Mouse (Mus musculus) lung, postnatal 25 days (tissue): ENCODE data around the gene Edc4.

Source experiments
- DNase-seq: peaks from one replicate; pipeline ENCODE4 v3.0.0; 2022; ENCODE audit warnings: low spot score

Edc4 gene

DNA sequence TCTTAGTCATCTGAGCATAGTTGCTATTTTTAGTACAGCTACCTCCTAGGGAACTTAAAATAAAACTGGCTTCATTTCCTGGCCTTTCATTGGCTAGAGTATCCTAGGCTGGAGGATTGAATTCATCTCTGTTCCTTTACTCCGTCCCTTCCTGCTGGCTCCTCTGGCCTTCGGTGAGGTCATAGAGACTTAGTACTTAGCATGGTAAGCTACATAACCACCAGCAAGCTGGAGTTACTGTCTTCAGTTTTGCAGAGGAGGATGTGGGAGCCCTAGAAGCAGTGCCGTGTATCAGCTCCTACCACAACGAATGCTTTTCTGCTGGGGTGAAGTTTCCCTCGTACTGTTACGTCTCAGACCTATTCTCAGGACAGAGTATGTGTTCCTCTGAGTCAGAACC lies 6.4 kb upstream of the Edc4 start:
- no peak for DNase-seq

DNA sequence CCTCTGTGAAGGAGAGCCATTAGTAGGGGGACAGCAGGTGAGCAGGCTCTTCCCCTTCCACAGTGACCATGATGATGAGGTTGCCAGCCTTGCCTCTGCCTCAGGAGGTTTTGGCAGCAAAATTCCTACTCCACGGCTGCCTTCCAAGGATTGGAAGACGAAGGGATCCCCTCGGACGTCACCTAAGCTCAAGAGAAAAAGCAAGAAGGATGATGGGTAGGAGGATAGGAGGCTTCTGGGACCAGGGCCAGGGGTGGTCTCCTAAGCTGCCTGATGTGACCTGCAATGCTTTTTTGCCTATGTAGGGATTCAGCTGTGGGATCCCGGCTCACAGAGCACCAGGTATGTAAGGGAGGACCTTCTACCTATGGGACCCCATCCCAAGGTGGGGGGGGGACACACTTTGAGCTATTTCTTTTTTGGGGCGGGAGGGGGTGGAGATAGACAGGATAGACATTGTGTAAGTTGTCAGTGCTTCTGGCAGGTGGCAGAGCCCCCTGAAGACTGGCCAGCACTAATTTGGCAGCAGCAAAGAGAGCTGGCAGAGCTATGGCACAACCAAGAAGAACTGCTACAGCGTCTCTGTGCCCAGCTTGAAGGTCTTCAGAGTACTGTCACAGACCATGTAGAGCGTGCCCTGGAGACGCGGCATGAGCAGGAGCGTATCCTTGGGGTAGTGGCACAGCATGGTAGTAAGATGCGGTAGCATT lies 9.2 kb downstream of the Edc4 start:
- no peak for DNase-seq

DNA sequence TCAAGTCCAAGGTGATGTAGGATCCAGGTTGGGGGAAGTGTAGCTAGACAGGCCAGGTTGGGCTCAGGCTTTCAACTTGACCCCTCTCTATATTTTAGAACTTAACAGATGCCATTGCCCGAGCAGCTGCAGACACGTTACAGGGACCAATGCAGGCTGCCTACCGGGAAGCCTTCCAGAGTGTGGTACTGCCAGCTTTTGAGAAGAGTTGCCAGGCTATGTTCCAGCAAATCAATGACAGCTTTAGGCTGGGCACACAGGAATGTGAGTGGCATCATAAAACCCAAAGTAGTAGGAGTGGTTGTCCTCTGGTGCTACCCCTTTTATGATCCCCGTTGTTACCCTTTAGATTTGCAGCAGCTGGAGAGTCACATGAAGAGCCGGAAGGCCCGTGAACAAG lies 10.2 kb downstream of the Edc4 start:
- no peak for DNase-seq

DNA sequence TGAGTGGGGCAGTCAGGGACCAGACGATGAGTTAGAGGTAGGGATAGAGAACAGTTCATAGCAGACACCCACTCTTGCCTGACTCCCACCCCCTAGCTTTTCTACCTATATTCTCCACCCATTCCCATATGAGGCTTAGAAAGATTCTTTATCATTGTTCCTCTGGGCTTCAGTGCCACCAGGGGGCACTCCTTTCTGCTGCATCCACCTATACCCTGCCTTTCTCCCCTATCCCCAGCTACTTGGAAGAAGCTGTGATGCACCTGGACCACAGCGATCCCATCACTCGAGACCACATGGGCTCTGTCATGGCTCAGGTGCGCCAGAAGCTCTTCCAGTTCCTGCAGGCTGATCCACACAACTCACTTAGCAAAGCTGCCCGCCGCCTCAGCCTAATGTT lies 11.8 kb downstream of the Edc4 start:
- DNase-seq, result no peak

DNA sequence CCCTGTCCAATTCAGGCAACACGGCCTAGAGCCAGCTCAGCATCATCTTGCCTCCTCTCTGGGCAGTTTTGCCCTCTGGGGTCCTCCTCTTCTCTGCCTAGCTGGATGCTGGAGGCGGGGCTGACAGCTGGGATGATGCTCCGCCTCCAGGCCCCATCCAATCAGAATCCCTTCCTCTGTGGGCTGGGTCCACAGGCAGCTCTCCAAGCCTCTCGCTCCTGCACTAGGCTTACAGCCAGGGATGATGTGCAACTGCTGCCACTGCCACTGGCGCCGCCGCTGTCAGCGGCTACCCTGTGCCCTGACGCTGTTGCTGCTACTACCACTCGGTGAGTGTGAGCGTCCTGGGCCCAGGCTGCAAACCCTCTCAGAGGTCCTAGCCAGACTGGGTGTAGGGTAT lies 12.7 kb downstream of the Edc4 start, which contains the start of gene Nrn1l:
Gene Nrn1l (plus strand): TSS at position 229 of the 400 bp plus-strand sequence.
- DNase-seq, result peak; percentile 65

DNA sequence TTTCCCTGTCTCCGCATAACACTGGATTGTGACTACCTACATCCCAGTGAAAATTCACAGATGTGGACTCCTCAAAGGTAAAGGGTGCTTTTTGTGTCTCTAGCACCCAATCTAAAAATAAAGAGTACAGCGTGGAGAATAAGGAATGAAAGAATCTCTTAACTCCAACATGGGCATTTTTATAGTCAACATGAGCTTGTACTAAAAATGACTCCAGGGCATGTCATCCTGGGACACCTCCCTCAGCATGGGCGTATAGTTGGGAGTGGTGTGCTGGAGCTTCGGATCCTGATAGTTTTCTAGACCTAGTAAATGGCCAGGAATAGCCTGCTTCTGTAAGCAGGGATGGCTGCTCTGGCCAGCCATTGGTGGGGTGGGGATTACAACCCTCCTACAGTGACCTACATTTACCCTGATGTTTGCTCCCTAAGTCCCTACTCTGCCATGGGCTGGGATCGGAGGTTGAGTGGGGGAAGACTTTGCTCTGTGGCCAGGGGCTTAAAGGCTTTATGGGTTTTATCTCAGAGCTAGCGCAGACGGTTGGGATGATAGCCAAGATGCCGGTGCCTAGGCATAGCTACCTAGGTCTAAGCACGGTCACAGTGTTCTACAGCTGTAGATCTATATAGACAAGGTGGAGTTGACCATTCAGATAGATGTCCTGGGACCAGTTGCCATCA lies 17.3 kb downstream of the Edc4 start:
- no peak for DNase-seq

DNA sequence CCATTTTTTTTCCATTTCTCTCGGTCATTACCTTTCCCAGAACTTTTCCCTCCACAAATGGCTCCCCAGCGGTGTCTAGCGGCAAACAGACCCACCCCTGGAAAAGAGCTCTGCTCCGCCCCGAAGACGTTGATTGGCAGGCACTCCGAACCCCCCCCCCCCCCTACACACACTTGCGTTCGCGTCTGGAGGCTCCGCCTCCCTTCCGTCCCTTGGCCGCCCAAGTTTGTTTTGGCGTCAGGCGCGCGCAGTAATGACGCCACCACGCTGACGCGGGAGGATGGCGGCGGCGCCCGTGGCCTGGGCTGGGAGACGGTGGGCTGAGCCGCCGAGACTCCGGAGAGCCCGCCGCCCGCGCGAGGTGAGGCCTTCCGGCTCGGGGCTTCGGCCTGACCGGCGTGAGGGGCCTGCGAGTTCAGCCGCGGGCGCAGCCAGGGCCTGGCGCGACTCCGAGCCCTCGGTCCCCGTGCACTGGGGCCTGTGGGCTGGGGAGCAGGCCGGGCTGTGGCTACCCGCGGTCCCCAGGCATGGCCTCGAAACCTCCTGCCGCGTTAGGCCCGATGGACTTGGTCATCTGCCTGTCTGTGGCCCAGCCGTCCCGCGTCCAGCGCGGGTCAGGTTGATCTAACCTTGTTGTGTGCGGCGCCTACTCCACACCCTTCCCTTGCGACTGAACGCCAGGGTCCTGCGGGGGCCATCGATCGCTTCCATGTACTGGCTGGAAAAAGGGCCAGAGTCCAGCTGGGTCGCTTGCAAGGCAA lies 19.7 kb downstream of the Edc4 start, which contains the start of gene Pskh1:
Gene Pskh1 (plus strand): TSS at position 262 of the 761 bp plus-strand sequence.
- DNase-seq, result peak; percentile 92

DNA sequence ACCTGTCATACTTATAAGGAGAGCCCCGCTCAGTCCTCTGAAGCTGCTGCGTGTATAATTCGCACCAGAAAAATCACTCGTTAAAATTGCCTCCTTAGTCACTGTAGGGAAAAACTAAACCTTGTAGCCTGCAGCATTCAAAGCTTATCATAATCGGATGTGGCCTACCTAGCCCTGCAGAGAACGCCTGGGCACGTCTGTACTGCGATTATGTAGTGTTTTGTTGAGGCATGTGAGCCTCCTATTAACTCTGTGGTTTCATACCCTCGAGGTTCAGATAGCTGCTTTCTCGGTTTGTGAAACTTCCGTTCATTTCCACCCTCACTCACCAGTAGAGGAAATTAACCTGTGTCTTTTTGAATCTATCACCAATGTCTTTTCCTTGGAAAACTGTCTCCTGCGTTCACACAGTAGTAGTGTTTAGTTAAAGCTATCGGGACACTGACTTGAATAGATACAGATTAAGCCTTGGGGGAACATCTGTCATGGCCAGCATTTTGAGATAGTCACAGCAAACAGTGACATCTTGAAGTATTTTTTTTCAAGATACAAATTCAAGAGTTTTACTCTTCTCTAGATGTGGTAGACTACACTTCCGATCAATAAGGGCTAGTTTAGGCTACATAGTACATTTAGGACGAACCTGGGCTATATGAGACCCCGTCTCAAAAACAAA lies 20.4 kb downstream of the Edc4 start:
- no peak for DNase-seq

DNA sequence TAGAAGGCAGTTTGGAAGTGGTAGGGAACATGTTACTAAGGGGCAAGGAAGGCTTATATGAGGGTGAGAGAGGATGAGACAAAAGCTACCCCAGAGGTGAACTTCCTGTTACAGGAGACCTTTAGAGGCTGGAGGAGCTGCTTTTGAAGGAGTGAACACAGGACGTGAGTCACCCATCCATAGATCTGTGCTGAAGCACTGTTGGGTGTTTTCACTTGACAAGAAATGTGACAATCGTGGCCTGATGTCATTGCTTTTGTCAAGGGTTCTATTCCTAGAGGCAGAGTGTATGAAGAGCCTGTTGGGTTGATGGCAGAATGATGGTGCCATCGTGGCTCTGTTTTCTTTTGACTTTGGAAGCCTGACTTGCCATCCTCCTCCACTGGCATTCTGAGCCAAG lies 38.7 kb downstream of the Edc4 start:
- no peak for DNase-seq

DNA sequence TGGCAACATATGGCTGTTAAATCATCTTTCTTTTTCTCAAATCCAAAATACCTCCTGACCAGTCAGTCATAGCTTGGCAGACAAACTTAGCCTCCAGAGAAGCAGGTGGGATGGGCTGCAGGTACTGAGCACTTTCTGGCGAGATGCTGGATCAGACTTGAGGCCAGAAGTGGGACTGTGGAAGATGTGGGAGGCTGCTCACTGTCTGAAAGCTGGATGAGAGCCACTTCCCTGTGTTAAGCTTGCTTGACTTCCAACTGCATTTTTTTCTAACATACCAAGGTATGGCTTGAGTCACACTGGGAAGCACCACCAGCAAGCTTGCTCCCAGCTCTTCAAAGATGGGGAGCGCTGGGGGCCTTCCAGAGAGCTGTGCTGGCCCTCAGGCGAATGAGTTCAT lies 44.4 kb downstream of the Edc4 start:
- DNase-seq, result no peak

DNA sequence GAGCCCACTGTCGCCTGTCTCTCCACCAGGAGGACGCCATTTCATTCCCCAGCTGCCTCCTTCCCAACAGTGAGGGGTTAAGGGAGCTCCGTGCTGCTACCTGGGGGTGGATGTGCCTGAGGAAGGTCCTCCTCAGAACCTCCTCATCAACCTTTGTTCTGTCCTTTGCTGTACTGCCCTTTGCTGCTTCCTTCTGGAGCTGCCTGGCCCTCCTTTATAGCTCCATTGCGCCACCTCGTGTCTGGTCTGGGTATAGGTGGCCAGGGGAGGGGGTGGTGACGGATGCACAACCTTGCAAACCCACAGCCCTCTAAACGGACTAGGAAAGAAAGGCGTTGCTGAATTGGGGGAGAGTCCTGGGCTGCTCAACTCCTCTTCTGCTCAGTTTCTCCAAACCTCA lies 49.9 kb downstream of the Edc4 start:
- DNase-seq, result peak; percentile 83

DNA sequence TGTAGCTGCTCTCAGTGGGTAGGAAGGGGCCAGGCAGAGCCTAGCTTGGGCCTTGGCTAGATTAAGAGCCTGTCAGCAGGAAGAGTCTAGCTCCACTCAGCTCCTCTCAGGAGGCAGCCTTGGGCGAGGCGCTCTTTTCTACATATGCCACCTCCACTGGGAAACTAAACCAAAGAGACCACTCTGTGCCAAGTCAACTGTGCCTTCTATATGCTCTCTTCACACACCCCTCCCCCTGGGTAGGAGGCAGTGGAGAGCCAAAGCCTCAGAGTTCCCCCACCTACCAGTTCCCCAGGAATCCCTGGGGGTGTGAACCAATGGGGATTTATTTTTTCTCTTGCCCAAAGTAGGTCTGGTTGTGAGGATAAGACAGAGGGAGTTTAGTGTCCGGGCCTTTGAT lies 50.6 kb downstream of the Edc4 start:
- DNase-seq, result no peak

DNA sequence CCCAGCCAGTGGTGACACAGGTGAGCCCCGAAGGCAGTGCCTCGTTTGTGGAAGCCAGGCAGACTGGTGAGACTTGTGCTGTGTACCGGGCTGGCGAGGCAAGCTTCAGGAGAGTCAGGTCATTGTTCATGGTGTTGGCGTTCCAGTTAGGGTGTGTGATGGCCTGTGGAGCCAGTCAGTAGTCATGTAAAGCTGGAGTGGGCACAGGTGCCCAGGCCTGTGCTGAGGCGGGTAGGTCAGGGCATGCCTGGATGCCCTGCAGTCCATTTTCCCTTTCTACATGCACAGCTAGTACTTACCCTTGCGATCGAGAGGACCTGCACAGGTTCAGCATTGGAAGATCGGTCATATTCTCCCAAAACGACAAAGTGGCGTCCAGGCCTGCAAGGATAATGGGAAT lies 51.8 kb downstream of the Edc4 start:
- no peak for DNase-seq

DNA sequence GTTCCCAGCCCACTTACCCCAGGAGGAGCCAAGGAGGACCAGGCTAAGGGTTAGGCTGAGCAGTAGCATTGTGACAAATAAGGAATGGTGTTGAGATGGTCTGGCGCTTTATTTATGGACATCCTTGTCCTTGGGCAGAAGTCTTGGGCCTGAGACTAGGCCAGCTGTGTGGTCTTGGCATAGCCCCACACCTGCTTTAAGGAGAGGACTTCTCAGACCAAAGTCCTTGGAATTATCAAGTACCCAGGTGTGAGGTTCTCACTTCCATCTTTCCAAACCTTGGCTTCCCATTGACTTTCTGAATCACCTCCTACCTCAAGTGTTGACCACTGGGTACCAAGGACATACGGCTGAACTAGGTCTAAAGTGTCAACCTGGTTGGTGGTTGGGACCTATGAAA lies 53.1 kb downstream of the Edc4 start, which contains the start of gene Ctrl:
Gene Ctrl (minus strand): TSS at position 101 of the 400 bp plus-strand sequence.
- DNase-seq, result no peak

DNA sequence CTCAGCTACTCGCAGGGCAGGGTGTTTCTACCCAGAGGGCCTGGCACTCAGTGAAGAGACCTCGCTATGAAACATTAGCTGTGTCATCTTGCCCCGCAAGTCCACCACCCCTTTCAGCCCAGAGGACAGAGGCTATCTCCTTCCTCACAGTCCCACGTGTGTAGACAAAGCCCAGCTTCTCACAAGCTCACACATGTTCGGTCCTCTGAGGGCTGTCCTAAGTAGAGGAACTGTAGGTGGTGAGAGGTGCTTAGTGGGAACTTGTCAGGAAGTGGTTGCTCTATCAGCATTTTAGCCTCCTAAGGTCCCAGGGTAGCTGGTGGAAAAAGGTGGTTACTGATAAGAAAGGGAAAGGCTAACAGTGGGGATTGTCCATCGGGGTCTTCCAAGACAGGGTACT lies 54.4 kb downstream of the Edc4 start:
- no peak for DNase-seq

DNA sequence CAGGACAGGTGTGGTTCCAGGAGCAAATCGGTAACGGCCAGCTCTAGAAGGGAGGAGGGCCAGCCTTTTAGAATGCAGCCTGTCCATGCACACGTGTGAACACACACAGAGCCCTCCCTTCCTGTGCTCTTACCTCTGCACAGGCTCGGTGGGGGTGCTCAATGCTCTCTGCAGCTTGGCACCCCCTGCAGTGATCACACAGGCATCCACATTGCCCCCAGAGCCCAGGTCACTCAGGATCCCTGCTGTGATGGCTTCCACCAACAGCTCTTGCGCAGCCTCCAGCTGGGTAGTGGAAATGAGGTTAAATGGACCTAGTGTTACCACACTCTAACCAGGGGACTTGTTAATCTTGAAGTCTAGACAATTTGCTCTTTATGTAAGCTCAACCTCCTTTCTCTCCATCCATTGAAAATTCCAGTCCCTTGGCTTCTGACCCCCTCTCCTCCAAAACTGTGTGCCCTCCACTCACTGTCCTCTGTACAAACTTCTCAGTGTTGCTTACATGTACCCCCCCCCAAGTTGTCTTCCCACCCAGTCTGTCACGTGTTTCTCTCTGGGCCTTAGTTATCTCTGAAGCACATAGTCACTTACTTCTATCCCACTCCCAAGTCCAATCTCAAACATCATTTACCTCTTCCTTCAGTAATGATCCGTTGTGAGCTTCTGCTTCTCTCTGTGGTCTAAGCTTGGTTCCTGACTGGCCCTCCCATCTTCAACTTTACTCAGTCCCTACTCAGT lies 55.4 kb downstream of the Edc4 start:
- DNase-seq, result no peak

DNA sequence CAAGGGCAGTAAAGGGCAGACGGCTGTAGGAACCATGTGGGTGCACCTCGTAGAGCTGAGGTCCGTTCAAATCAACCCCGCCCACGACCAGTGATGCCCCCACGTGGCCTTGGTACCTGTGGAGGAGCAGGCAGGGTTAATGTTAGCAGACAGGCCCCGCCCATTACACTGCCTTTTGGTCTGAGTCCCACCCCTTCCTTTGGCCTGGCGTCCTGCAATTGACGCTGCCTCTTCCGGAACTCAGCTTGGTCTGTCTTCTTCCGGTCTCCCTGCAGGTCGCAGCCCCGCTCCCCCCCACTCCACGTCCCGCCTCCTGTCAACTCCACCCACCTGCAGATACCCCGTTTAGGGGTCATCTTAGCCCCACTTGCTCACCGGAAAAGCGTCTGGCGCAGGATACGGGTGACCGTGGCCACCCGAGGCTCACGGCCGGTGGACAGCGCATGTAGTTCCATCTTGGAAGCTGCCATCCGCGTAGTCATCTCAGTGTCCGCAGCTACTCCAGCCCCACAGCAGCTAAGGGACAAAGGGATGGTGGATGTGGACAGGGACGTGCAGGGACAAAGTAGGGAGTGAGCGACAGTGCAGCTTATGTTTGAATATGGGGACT lies 56.3 kb downstream of the Edc4 start:
- peak; percentile 92 for DNase-seq

DNA sequence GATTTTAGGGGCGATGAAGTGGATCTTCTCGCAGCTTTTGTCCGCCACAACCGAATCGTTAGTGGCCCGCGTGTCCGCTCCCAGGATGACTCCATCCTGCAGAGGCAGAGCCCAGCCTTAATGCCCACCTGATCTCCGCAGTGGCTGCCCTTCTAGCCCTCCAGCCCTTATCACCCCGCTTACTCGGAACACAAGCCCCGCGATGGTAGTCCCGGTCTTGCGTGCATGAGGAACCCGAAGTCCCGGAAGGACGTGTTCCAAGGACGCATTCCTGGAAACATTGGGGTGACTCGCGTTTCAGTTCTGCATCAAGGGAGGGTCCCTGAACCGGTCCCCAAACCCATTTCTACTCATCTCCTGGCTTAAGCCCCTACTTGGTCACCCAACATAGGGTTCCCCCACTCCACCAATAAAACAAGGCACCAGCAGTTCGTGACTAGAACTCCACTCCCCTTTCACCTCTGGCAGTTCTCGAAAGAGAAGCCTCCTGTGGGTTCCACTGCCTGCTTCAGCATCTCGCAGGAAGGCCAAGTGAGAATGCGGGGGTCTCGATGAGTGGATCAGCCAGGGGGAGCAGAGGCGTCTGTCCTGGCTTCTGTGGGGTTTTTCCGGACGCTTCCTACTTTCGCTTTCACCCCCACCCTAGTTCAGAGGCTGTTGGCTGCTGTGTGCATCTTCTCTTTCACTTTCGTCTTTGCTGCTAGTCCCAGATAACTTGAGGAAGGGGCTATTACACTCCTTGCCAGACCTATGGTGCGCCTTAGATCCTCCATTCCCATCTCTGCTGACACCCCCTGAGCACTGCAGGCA lies 57.0 kb downstream of the Edc4 start:
- DNase-seq, result peak; percentile 55

DNA sequence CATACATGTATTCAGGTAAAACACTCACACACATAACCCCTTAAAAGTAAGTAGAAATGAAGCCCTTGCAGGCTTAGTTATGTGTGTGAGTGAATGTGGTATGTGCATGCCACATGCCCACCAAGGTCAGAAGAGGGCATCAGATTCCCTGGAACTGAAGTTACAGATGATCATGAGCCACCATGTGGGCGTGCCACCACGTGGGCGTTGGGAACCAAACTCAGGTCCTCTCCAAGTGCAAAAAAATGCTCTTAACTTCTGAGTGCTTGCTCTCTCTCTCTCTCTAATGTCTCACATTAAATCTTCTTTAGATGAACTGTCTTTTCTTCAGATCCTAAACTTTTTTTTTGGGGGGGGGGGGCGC lies 57.6 kb downstream of the Edc4 start, which contains the start of gene Psmb10:
Gene Psmb10 (minus strand): TSS at position 139 of the 364 bp plus-strand sequence.
- DNase-seq, result no peak

DNA sequence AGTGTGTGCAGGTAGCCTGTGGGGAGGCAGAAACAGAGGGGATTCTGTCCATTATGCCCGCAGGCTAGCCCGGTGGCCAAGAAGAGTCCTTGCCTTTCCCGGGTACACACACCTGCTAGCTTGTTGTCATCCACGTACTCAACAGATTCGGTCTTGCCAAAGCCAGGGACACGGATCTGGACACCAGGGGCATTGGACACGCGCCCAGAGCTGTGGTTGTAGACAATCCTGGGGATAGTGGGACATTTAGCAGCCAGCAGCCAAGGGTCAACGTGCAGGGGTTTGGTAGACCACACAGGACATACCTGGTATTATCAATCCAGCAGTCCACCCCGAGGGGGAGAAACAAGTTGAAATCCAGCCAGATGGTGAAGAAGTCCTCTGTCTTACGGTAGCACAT lies 61.3 kb downstream of the Edc4 start:
- DNase-seq, result no peak
